Mouse (Mus musculus) stomach, embryonic 14.5 days (tissue): ENCODE results near the gene Grin2b. TPM values are rescaled to one million over a fixed set of nuclear protein-coding genes. Genes with fewer than 3 reads are reported as not detected.

ENCODE experiments used
- ATAC-seq: fragments of 200-750 bp; cut with Nextera tagmentation; 2 replicates; pipeline ENCODE4 v1.8.0; 2017; ENCODE audit warnings: low read depth, moderate TSS enrichment; ENCODE audit not compliant: insufficient number of reproducible peaks, insufficient read depth, low FRiP score
- H3K27ac ChIP-seq: fragments of 300-500 bp; sonication (generic); 2 replicates; pipeline ENCODE4 v1.5.1; 2014; ENCODE audit warnings: mild to moderate bottlenecking, low read length, moderate library complexity, mixed read lengths
- H3K27me3 ChIP-seq: fragments of 300-500 bp; sonication (generic); 2 replicates; pipeline ENCODE4 v1.6.1; 2014; ENCODE audit warnings: low read length, control low read depth, mixed read lengths; ENCODE audit not compliant: control insufficient read depth, insufficient read depth
- H3K36me3 ChIP-seq: fragments of 300-500 bp; sonication (generic); 2 replicates; pipeline ENCODE4 v1.6.1; 2014; ENCODE audit warnings: mild to moderate bottlenecking, control low read depth, low read length, moderate library complexity, mixed read lengths; ENCODE audit not compliant: control insufficient read depth, insufficient read depth
- H3K4me1 ChIP-seq: fragments of 300-500 bp; sonication (generic); 2 replicates; pipeline ENCODE4 v1.6.1; 2014; ENCODE audit warnings: low read length, control low read depth, mixed read lengths; ENCODE audit not compliant: control insufficient read depth, insufficient read depth
- H3K4me2 ChIP-seq: fragments of 300-500 bp; sonication (generic); replicated peaks from 2 replicates; pipeline ENCODE4 v1.6.1; 2014; ENCODE audit warnings: low read depth, low read length, control low read depth
- H3K4me3 ChIP-seq: fragments of 300-500 bp; sonication (generic); 2 replicates; pipeline ENCODE4 v1.5.1; 2014; ENCODE audit warnings: low read depth, low read length, control low read depth
- H3K9ac ChIP-seq: fragments of 300-500 bp; sonication (generic); replicated peaks from 2 replicates; pipeline ENCODE4 v1.6.1; 2014; ENCODE audit warnings: low read depth, mild to moderate bottlenecking, control low read depth, low read length, moderate library complexity, mixed read lengths
- H3K9me3 ChIP-seq: fragments of 300-500 bp; sonication (generic); 2 replicates; pipeline ENCODE4 v1.6.1; 2016; ENCODE audit warnings: low read depth, low read length, control low read depth; ENCODE audit not compliant: control insufficient read depth
- WGBS: fragments of 180-500 bp; shearing (Covaris S2); extraction: QIAGEN DNeasy Blood & Tissue Kit; methylation state at CpG from one replicate; pipeline ENCODE4 v1.1.7; 2014; 5-methylcytosine and 5-hydroxymethylcytosine counted together
- polyA plus RNA-seq: library from polyadenylated mRNA; unstranded; fragments of >200 nt; fragmentation: Nextera tagmentation; extraction: Ambion mirVana; gene quantifications from 2 replicates; pipeline ENCODE4 v1.2.1, GENCODE M21; 2014

The Grin2b gene
- polyA plus RNA-seq, 1 experiment from 2014 or later: 1.8 TPM

DNA sequence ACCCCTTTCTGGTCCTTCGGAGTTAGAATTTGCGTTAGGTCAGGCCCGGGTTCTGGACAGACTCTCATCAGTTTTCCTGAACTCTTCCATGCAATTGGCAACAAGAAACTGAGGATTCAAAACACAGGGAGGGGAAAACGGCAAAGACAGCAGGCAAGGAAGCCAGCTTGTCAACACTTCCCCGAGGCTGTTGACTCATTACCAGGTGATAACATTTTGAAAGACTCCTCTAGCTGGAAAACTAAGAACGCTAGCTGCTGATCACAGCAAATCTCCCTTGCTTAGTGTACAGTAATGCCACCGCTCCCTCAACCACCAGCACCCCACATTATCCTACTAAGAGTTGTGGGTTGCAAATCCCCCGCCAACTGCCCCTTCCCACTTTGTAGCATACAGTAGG, 266.2 kb downstream of the Grin2b start:
- H3K4me2 ChIP-seq: no peak overlapping the region
- no peak for ATAC-seq
- H3K36me3 ChIP-seq: no peaks in the 10 kb centered on the region
- no peaks in the 10 kb centered on the region for H3K27me3 ChIP-seq
- WGBS: 69% methylated on average over 8 of the region's 8 CpGs
- no peak overlapping the region for H3K4me3 ChIP-seq
- no peak overlapping the region for H3K27ac ChIP-seq
- H3K4me1 ChIP-seq: no peaks in the 10 kb centered on the region
- H3K9me3 ChIP-seq: no peaks in the 10 kb centered on the region
- no peak overlapping the region for H3K9ac ChIP-seq

DNA sequence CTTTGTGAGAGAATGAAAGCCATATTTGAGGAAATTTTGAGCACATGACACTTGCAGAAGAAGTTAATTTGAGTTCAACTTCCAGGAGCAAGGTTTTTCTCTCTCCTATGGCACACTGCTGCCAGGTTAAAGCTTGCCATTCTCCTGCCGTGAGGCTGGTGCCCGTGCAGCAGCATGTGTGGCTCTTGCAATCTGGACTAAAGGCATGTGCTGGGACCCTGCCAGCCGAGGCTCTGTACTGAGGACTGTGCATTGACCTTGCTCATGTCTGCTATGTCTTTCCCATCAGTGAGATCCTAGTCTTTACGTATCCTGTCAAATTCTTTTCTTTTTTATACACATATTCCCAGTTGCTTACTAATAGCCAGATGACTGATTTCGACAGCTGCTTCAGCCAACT, 268.9 kb downstream of the Grin2b start:
- WGBS: 43% methylated on average over 5 of the region's 5 CpGs
- Histone ChIP-seq H3K9me3 (no peaks in the 10 kb centered on the region), H3K27me3 (no peaks in the 10 kb centered on the region), H3K4me3 (no peak overlapping the region), H3K27ac (no peak overlapping the region), H3K4me1 (no peaks in the 10 kb centered on the region), H3K36me3 (no peaks in the 10 kb centered on the region), H3K9ac (no peak overlapping the region), H3K4me2 (no peak overlapping the region)
- ATAC-seq: no peak

DNA sequence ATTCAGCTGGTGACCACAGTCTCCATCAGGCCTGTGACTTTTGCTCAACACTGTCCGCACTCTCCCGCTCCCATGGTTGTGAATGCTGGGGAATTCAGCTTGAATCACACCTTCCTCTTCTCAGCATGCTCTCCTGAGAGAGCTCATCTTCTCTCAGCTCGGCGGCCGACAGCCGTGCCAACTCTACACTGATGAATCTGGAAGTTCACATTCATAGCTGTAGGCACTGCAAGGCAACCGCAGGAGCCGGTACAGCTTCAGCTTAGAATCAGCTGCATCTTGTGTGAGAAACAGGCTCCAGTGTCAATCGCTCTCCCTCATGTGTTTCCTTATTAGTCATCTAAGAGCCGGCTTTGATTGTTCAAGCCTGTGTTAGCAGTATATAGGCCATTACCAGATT, 272.9 kb downstream of the Grin2b start:
- H3K4me2 ChIP-seq: no peak overlapping the region
- no peak overlapping the region for H3K27ac ChIP-seq
- H3K9ac ChIP-seq: no peak overlapping the region
- H3K27me3 ChIP-seq: no peaks in the 10 kb centered on the region
- H3K4me3 ChIP-seq: no peak overlapping the region
- H3K36me3 ChIP-seq: no peaks in the 10 kb centered on the region
- H3K4me1 ChIP-seq: no peaks in the 10 kb centered on the region
- no peaks in the 10 kb centered on the region for H3K9me3 ChIP-seq
- ATAC-seq: no peak
- WGBS: 88% methylated on average over 10 of the region's 10 CpGs

DNA sequence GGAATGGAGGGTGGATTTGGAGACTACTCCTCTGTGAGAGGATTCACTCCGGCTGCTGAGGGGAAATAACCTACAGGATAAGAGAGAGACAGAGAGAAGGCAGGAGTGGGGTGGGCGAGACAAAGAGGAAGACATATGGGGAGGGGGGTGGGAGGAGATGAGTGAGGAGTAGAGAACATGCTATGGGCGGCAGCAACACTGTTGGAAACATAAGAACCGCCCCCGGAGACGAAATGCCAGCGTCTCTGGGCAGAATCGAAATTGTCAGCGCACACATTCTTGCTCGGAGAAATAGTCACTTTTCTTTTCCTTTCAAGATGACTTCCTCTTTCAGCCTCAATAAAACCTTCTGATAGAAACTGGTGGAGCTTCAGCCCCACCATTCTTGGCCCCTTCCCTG, 274.1 kb downstream of the Grin2b start:
- no peak overlapping the region for H3K4me3 ChIP-seq
- H3K27ac ChIP-seq: no peak overlapping the region
- no peak overlapping the region for H3K4me2 ChIP-seq
- no peaks in the 10 kb centered on the region for H3K4me1 ChIP-seq
- no peak for ATAC-seq
- WGBS: 89% methylated on average over 10 of the region's 10 CpGs
- H3K9ac ChIP-seq: no peak overlapping the region
- no peaks in the 10 kb centered on the region for H3K36me3 ChIP-seq
- no peaks in the 10 kb centered on the region for H3K27me3 ChIP-seq
- H3K9me3 ChIP-seq: no peaks in the 10 kb centered on the region

DNA sequence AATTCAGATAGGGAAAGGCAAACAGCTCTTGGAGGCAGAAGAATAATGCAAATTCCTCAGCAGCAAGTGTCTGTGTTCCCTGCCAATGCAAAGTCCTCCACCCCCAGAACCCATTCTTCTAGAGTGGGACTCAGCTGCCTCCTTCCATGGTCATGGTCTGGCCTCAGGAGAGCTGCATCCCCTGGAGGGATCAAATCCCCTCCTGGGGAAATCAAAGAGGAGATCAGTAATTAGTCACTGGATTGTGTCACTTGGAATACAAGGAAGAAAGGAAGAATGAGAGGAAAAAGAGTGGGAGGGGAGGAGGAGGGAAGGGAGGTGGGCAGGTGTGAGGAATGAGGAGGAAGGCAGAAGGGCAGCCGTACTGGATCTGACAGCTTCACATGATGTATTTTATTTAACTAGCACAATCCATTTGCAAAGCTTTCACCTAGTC, 278.5 kb downstream of the Grin2b start:
- H3K9ac ChIP-seq: no peak overlapping the region

DNA sequence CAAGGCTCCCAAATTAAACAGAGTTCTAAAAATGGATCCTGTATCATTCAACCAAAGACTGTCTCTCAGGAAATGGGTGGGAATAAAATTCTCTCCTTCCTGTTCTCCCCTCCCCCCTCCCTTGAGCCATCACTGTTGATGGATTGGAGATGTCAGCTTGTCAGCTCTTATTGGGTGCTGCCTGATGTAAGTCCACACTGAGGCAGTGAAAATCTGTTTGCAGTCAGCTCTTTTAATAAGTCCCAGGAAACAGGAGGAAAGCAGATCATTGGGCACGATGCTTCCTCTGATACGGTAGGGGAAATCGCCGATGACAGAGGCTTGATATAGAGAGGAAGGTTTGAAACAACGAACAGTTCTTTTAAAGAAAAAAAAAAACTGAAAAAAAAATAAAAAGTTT, 290.7 kb downstream of the Grin2b start:
- 72% methylated on average over 5 of the region's 5 CpGs for WGBS

More for the DNA sequence above, 278.5 kb downstream of the Grin2b start:
- no peaks in the 10 kb centered on the region for H3K9me3 ChIP-seq
- no peaks in the 10 kb centered on the region for H3K36me3 ChIP-seq
- H3K4me1 ChIP-seq: no peaks in the 10 kb centered on the region
- H3K4me2 ChIP-seq: no peak overlapping the region
- ATAC-seq: no peak
- H3K4me3 ChIP-seq: no peak overlapping the region
- H3K27ac ChIP-seq: no peak overlapping the region
- no peaks in the 10 kb centered on the region for H3K27me3 ChIP-seq
- WGBS: 20% methylated on average over 1 of the region's 1 CpGs

DNA sequence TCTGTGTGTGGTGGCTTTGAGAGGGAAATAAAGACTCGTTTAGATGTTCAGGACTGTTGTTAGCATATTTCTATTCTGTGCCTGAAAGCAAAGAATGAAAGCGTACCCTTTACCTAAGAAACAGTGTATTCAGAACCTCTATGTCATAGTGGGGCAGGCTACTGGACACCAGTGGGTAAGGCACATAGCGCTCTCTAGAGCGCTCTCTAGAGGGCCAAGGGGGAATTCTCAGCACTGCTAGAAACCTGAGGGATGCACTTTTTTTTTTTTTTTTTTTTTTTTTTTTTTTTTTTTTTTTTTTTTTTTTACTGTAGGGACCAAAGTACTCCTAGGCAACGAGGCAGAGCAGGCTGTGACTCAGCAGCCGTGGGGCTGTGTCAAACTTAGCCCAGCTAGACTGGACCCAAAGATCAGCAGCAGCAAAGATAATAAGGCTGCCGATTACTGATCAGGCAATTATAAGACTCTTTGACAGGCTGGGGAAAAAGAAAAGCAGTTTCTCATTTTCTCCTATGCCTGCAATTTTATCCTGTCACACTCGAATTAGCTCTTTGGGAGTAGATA, 297.1 kb downstream of the Grin2b start:
- Histone ChIP-seq H3K4me1 (no peaks in the 10 kb centered on the region), H3K36me3 (no peaks in the 10 kb centered on the region), H3K9ac (no peak overlapping the region), H3K4me2 (no peak overlapping the region), H3K27ac (no peak overlapping the region), H3K27me3 (no peaks in the 10 kb centered on the region), H3K4me3 (no peak overlapping the region), H3K9me3 (no peaks in the 10 kb centered on the region)
- 63% methylated on average over 8 of the region's 8 CpGs for WGBS
- ATAC-seq: no peak

More for the DNA sequence above, 290.7 kb downstream of the Grin2b start:
- H3K27me3 ChIP-seq: no peaks in the 10 kb centered on the region
- no peak overlapping the region for H3K9ac ChIP-seq
- H3K36me3 ChIP-seq: no peaks in the 10 kb centered on the region
- no peaks in the 10 kb centered on the region for H3K4me1 ChIP-seq
- no peaks in the 10 kb centered on the region for H3K9me3 ChIP-seq
- H3K4me3 ChIP-seq: no peak overlapping the region
- ATAC-seq: no peak
- H3K27ac ChIP-seq: no peak overlapping the region
- H3K4me2 ChIP-seq: no peak overlapping the region

DNA sequence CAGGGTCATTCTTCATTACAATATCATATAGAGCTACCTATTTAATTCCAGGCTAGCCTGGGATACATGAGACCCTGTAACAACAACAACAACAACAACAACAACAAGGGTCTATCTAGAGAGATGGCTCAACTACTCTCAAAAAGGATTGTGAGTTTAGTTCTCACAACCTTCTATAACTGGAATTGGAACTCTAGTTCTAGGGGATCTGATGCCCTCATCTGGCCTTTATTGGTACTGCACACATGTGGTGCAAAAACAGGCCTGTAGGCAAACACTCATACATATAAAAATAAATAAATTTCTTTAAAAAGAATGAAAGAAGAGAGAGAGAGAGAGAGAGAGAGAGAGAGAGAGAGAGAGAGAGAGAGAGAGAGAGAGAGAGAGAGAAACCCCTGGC, 298.7 kb downstream of the Grin2b start:
- no peak for ATAC-seq

DNA sequence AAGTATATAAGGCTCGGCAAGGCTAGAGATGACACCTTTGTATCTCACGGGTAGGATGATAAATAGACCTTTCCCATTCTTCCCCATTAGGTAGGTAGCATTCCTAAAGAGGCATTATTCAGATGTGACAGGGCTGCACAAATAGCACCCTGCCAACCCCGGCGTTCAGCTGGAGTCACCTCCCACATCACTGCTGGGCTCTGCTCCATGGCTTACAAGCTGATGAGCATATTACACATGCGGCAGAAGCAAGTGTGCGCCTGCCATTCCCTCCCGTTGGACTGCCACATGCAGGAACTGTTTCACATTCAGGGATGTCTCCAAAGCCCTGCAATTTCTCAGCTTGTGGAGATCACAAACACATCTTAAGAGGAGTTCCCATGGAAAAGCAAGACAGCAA, 307.5 kb downstream of the Grin2b start:
- H3K36me3 ChIP-seq: no peaks in the 10 kb centered on the region
- ATAC-seq: no peak
- no peaks in the 10 kb centered on the region for H3K4me1 ChIP-seq
- H3K4me2 ChIP-seq: no peak overlapping the region
- no peak overlapping the region for H3K27ac ChIP-seq
- H3K9me3 ChIP-seq: no peaks in the 10 kb centered on the region
- H3K27me3 ChIP-seq: no peaks in the 10 kb centered on the region
- no peak overlapping the region for H3K9ac ChIP-seq
- 55% methylated on average over 7 of the region's 7 CpGs for WGBS
- no peak overlapping the region for H3K4me3 ChIP-seq

More for the DNA sequence above, 298.7 kb downstream of the Grin2b start:
- no peaks in the 10 kb centered on the region for H3K4me1 ChIP-seq
- no peaks in the 10 kb centered on the region for H3K27me3 ChIP-seq
- no peak overlapping the region for H3K4me3 ChIP-seq
- H3K9me3 ChIP-seq: no peaks in the 10 kb centered on the region
- H3K4me2 ChIP-seq: no peak overlapping the region
- H3K36me3 ChIP-seq: no peaks in the 10 kb centered on the region
- no peak overlapping the region for H3K27ac ChIP-seq
- no peak overlapping the region for H3K9ac ChIP-seq
